Mouse (Mus musculus): ENCODE results near the gene Focad. TPM values are rescaled to one million over a fixed set of nuclear protein-coding genes. Genes with fewer than 3 reads are reported as not detected.

Focad gene
- polyA plus RNA-seq, 1 experiment, result 4.5 TPM

DNA sequence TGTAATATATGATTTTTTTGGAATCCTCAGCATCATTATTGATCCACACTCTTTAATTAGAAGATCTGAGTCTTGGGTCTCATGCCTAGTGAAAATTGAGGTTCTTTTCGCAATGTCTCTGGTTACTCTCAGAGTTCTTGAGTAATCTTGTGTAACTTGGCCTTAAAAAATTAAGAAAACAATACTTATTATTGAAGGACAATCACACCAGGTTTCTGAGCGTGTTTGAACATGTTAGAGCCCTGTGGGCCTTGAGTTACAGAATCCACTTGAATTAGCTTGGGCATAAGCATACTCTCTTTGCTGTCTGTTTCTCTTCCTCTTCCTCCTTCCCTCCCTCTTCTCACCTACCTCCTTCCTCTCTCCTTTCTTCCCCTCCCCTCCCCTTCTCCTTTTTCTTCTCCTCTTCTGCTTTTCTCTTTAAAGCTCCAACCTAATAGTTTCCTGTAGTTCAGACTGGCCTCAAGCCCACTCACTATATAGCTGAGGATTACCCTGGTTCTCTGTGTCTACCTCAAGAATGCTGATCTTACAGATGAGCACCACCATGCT lies 44.0 kb downstream of the Focad start:
- no peak for DNase-seq (ENCODE audit: low read depth, low spot score)
- 96% methylated on average over 2 of the region's 2 CpGs for WGBS

DNA sequence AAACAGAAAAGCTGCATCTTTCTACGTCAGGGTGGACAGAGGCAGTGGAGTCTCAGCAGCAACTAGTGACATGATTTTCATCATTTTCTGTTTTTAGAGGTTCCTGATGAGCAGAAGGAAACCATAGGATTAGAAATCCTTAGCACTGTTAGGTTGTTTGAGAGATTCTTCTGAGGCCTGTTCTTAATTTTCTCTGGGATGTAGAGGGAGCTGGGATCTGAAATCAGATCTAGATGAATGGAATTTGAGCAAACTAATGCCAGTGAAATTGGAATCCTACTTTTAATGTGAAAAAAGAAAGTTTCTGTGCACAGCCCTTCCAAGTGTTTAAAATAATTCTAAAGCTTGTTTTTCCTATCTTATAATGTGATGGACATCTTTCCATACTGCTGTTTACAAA lies 55.0 kb downstream of the Focad start:
- 78% methylated on average over 1 of the region's 1 CpGs for WGBS
- DNase-seq (ENCODE audit: low read depth, low spot score), result no peak

DNA sequence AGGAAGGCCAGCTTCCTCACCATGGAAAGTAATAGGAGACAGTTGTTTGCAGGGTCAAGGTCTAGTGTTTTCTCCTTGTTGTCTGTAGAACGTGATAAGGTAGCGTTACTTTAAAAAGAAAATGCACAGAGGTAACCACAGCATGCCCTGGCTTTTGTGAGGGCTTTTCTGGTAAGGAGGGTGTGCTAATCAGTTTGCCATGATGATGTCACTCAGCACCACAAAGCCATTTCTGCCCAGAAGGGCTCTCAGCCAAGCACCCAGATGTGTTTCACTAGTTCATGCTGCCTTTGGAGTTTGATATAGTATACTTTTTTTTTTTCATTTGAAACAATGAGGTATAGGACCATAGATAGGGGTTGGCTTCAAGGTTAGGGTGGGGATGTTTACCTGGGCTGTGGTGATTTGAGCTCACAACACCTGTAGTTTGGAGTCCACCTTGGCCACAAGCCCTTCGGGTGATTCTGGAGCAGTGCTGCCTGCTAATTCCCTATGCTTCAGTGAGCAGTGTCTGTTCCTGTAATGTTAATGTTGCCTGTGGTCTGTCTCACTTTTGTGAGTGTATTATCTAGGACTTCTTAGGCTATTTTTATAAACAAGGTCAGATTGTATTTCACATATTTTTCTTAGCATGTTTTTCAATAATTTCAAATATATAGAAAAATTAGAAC lies 61.2 kb downstream of the Focad start:
- DNase-seq (ENCODE audit: low read depth, low spot score), result no peak
- WGBS, result 25% methylated on average over 3 of the region's 3 CpGs

DNA sequence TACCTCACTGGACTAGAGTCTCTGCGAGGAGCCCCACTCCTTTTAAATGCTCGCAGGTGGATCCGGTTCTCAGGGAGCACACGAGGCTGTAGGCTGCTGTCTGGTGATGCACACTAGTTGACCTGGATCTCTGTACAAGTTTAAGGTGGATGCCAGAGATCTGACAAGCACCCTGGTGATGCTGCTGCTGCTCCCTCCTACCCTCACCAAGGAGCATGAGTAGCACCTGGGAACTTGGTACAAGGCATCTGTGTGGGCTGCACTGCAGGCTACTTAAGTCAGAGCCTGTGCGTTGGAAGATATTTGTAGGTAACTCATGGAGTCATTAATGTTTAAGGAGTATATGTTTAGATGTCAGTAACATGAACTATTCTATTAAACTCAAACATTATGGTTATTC lies 62.5 kb downstream of the Focad start:
- DNase-seq (ENCODE audit: low read depth, low spot score), result no peak
- WGBS, result 87% methylated on average over 5 of the region's 5 CpGs

DNA sequence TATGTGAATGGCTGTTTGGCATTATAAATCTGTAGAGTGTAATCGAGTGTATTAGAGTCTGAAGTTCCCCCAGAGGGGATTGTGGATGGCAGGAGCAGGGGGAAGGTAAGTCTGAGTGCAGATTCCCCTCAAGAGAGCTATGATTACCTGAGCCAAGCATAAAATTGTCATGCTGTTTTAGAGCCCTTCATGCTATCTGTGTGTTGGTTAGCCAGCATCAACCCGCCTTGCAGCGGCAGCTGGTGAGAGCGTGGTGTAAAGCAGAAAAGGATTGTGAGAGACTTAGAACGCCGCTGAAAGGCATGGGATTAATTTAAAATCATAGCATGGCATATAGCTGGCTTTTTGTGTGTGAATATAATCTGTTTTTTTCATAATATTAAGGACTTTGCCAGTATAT lies 63.2 kb downstream of the Focad start:
- no peak for DNase-seq (ENCODE audit: low read depth, low spot score)
- 90% methylated on average over 6 of the region's 6 CpGs for WGBS

DNA sequence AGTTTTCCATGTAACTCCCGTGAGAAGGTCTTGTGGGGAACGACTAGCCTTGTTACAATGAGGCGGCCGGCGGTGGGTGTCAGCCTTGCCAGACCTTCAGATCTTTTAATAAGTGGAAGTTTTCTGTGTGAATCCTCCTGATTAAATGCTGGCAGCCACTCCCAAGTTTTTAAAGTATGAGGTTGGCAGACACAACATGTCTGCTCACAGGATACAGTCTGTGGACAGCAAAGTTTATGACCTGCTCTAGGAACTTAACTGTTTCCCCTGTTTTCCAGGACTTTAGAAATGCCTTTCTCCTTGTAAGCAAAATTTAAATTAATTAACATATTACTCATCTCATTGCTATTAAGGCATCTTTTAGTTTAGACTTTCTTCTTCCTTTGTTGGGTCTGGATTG lies 64.8 kb downstream of the Focad start:
- no peak for DNase-seq (ENCODE audit: low read depth, low spot score)
- WGBS, result 82% methylated on average over 5 of the region's 5 CpGs

DNA sequence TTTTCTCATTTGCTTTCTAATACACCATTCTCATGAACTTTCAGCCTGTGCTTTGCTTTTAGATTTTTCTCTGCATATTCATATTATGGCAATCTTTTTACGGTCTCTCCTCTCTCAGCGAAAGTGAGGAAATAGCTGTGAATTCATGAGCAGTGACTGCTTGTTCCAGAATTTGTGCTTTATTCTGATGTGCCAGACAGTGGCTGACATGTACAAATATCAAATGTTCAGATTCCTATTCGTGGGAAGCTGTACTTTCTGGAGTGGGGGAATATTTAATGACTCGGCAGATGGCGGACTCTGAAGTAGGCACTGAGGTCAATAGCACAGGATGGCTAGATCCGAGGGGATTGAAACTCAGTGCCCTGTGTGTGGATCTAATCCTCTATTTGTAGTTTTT lies 65.3 kb downstream of the Focad start:
- WGBS, result 79% methylated on average over 6 of the region's 6 CpGs
- no peak for DNase-seq (ENCODE audit: low read depth, low spot score)

DNA sequence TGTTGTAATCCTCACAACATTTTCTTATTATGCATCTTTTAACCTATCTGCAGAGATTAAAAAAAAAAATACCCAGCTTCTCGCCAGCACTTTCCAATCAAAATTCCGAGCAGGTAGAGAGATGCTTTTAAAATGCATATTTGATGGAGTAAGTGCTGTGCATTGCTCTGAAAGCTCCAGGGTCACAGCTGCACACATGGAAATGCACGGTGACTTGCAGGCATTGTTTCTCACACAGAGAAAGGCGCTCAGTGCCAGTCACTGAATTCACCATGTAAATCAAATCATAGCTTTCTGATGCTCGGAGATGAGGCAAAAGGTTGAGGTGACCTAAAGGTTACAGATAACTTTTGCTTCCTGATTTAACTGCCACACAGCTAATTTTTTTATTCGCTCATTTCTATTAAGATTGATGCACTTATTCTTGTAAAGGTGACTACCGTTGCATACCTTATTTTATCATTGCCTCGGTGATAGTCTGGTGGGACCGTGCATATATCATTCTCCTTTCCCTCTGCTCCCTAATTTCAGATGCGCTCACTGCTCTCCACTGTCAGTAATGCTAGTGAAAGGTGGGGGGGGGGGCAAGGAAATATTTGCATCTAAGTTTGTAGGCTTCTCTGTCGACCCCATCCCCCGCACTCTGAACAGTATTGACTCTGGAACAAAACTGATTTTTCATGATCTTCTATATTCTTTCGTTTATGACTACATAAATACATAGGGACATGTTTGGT lies 69.2 kb downstream of the Focad start:
- DNase-seq (ENCODE audit: low read depth, low spot score), result no peak
- 91% methylated on average over 13 of the region's 13 CpGs for WGBS

DNA sequence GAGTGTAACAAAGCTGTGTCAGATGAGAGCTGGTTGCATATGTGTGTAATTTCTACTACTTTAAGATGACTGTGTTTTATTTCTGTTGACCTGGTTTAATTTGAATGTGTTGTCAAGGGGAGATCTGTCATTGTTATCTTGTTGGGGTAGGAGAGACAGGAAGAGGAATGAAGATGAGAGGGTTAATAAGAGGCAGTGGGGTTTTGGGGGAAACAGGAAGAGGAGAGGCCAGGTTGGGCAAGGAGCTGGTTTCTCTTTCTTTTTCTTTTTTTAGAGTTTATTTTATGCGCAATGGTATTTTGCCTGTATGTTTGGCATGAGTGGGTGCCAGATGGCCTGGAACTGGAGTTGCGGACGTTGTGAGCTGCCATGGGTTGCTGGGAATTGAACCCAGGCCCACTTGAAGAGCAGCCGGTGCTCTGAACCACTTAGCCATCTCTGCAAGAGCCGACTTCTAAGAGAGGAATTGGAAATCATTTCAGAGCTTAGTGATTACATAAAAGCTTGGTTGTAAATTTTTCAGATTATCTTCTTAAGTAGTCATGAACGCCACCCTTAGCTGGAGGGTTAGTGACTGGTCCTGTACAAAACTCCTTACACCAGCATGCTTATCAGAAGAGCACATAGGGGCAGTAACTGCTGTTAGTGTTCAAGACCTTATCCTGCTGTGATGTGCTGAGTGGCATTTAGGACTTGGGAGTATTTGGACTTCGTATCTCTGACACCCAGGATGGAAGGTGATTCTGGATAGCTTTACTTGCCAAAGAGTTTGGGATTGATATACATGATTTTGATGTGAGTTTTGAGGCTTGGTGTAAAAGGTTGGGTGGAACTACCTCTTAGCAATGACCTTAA lies 72.8 kb downstream of the Focad start:
- WGBS, result 83% methylated on average over 7 of the region's 7 CpGs

DNA sequence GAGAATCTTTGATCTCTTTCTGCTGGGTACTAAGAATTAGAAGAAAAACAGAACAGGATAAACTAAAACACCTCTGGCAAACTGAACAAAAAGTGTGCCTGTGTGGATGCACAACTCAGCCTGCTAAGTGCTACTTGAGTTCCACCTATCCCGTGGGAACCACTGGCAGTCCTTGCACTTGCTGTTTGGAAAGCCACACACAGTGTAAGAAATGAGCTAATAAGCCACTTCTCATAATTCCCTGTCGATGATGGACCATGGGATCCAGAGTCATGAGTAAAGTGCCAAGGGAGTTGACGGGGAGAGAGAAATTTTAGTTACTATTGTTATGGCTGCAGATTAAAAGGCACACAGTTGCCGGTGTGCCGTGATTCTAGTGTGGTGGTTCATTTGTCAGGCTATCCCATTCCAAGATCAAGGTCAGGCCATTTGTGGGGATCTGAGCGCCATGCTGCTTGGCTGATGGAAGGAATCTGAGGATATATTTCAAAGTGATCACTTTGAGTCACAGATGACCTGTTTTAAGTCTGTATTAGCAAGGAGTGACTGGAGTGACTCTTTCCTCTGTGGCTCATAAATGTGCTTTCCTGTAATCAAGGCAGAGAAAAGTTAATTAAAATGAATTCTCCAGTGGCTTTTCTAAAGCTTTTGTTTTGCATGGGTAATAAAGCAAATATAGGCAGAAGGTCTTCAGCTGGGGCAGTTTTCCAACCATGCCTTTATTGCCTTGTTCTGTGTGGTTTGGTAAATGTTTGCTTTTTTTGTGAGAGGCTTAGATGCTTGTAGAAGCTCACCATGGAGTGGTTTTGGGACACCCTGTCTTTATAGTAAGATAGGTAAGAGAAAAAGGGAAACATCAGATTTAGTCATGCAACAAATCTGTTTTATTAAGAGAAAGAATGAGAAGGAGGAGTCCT lies 80.9 kb downstream of the Focad start:
- no peak for DNase-seq (ENCODE audit: low read depth, low spot score)
- 79% methylated on average over 6 of the region's 6 CpGs for WGBS

More for the DNA sequence above, 72.8 kb downstream of the Focad start:
- DNase-seq (ENCODE audit: low read depth, low spot score), result no peak

DNA sequence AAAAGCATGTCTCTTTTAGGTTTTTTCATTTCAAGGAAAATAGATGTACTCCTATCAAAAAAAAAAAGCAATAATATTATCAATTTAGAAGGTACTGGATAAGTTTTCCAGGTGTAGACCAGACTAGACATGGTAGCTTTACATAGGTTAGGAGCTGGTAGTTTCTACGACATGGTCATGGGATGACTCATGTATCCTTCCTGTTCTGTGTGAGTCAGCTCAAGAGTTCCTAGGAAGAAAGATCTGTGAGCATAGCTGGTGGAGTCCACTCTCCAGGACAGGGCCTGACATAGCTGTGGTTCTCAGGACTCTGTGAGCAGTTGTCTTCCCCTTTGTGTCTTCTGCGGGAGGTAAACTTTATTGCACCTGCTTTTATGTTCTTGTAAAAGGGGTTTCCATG lies 84.9 kb downstream of the Focad start:
- 70% methylated on average over 2 of the region's 2 CpGs for WGBS
- no peak for DNase-seq (ENCODE audit: low read depth, low spot score)

DNA sequence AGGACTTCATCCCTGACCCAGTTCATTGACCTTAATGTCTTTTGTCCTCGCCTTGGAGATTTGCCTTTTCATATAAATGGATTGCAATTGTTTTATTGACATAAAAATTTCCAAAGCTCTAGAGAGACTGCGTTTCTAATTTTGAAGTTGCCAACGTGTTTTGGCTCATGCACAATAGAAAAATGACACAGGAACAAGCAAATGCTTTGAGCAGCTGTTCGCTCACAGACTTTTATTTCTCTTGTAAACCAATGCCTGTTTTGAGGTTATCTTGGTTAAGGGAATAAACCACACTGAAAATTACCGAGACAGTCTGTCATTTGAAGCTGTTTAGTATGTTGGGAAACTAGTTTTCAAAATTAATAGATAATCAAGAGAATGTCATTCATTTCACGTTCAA lies 89.9 kb downstream of the Focad start:
- DNase-seq (ENCODE audit: low read depth, low spot score), result no peak
- 56% methylated on average over 6 of the region's 6 CpGs for WGBS

DNA sequence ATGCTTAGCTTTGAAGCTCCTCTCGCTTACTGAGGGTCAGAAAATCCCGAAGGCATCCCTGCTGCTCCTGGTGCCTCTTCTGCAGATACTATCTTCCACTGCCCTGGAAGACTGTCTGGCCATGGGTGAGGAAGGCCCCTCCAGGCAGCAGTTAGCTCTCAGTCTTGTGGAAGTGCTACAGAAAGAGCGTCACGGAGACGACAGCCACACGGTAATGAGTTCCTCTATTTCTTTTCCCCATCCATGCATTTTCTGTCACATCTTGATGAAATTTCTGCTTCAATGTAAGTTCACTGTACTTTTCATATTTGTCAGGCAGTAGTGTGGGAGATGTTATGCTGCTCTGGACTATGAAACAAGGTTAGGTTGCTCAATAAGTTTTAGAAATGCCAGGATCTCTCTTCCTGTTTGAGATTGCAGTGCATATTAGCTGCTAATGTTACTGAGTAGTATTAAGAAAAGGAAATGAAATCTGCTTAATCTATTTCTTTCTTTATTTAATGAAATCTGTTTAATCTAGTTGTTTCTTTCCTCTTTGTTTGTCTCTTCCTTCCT lies 91.5 kb downstream of the Focad start:
- no peak for DNase-seq (ENCODE audit: low read depth, low spot score)
- WGBS, result 90% methylated on average over 6 of the region's 6 CpGs

DNA sequence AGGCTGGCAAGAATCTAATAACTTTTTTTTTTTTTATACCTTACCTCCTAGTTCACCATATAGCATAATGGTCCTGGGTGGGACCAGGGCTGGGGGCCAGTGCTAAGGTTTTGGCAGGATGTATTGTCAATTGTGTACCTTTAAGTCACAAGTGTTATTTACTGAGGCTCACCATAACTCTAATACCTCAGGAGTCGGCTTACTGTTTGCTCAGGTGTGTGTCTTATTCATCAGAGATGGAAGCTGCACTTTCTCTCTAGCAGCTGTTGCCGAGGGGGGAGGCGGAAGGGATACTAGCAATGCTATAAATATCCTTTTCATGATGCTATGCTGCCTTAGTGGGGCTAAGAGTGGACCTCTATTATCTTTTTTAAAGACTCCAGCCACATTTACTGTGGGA lies 93.2 kb downstream of the Focad start:
- DNase-seq (ENCODE audit: low read depth, low spot score), result no peak
- 31% methylated on average over 3 of the region's 3 CpGs for WGBS

DNA sequence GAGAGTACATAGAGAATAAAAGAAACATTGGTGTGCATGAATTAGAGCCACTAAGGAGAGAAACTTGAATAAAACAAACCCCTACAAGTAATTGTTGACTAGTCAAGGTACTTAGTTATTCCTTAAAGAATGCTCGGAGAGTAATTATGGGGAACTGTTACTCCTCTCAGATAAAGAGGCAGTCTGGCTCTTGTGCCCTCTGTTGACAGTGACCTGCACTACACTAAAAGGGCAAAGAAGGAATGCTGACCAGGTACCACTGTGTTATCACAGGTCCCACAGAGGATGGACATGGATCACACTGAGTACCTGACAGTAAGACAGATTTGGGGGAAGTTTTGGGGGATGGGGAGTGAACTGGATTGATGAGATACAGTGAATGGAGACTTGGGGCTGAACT lies 95.1 kb downstream of the Focad start:
- 87% methylated on average over 1 of the region's 1 CpGs for WGBS
- DNase-seq (ENCODE audit: low read depth, low spot score), result no peak

DNA sequence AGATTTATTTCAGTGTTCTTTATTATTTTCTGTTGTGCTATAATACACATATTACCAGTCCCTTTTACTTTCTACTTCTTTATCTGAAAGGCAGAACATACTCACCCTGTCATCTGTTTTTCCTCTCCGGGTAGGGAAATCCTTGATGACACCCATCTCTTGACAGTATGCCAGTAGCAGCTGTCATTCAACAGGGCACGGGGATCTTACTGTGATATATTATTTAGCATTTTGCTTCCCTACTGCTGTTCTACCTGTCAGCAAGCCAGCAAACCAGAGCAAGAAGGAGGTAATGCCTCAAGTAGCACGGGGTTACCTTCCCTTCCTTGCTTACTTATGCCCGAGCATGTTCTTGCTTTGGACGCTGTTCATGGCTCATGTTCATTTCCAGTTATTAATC lies 99.8 kb downstream of the Focad start:
- DNase-seq (ENCODE audit: low read depth, low spot score), result no peak
- 82% methylated on average over 5 of the region's 5 CpGs for WGBS

DNA sequence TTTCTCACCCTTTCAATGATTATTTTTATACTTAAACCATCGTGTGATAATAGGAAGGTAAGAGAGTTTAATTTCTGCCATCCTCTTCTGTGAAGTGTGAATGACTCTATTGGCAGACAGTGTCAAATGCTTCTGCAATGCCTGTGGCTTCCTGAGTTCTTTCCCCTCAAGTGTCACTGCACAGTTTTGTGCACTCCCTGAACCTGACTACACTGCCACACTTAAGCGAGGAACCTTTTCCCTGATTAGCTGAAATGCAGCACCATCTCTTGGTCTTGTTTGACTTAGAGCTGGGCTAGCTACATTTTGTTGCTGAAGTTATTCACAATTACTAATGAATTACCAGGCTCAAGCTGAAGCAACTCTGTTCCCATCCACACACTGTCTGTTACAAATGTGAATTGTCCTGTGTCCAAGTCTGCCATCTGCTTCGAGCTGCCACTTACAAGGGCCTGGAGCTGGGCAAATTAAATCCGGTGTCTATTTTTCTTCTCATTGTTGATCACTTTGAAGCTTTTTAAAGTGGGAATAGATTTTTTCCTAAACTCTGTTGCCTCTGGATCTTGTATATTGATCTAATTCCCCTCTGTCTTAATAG lies 101.6 kb downstream of the Focad start:
- DNase-seq (ENCODE audit: low read depth, low spot score), result no peak
- WGBS, result 83% methylated on average over 4 of the region's 4 CpGs

DNA sequence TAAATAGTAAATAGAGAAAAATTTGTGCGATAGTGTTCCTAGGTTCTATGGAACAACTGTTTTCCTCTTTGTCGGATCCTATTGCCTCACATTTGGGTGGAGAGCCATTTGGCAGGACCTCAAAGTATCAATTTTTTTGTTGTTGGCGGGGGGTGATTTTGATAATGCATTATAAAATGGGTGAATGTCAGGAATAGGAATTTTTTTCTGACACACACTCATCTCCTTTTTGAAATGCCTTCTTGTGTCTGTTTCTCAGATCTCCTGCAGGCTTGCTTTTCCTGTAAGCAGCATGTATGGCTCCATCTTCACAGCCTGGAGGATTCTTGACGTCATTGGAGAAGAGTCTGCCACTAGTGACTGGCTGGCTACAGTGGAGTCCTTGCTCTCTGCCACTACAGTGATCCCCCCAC lies 102.1 kb downstream of the Focad start:
- DNase-seq (ENCODE audit: low read depth, low spot score), result no peak
- WGBS, result 75% methylated on average over 4 of the region's 4 CpGs

DNA sequence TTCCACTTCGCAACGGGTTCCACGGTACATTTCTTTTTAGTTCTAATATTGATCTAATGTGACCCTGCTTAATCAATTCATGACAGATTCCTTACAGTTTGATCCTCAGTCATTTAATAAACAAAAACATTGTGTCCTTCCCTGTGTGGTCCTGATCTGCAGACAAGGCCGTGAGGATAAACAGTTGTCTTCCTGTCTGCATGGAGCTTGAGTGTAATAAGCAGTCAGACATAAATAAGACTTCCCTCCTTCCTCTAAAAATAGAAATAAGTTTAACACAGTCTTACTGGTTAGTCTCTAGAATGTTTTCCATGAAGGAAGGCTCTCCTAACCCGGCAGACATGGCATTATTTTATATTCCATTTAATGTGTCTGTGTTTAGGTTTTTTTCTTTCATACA lies 102.8 kb downstream of the Focad start:
- DNase-seq (ENCODE audit: low read depth, low spot score), result no peak
- WGBS, result 73% methylated on average over 5 of the region's 5 CpGs
